Mouse (Mus musculus): ENCODE measurements around the gene 7530416G11Rik. TPM values are rescaled to one million over a fixed set of nuclear protein-coding genes. Genes with fewer than 3 reads are reported as not detected.

Gene 7530416G11Rik
- not detected in 2 replicates for total RNA-seq (2014; rRNA removed)
- not detected in 2 replicates for polyA plus RNA-seq (2015; fragmentation: Nextera tagmentation; extraction: Ambion mirVana)

DNA sequence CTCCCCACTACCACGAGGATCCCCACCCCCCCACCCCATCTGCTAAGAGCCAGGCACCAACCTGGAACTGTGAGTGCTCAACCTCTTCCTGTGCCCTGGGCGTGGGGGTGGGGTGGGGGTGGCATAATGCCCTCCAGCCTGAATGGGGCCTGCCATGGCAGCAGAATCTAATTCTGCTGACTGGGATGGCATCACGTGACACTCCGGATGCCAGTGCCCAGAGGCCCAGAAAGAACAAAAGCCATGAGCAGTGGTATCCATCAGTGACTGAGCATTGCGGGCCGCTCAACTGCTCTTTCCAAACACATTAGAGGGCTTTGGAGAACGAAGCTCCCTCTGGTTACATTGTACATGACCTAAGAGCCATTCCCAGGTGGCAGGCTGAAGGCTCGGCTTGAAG is at the start of gene 7530416G11Rik:
TSS of gene 7530416G11Rik (minus strand) at position 101 of the 400 bp plus-strand sequence.
- Histone ChIP-seq H3K4me3 (ENCODE audit: low read length) (no peak within 1 kb of the TSS), H3K9ac (replicated peaks; ENCODE audit: low read length) (no peak within 1 kb of the TSS), H3K4me1 (ENCODE audit: insufficient read depth, low read length) (0 out of 2 replicates have a peak, but pooled peaks cover 4% of the 10 kb centered on the region), H3K27me3 (ENCODE audit: insufficient read depth, low read length) (no peaks in the 10 kb centered on the region), H3K4me2 (ENCODE audit: low read depth, low read length) (no peak within 1 kb of the TSS), H3K36me3 (ENCODE audit: insufficient read depth, low read length) (no peaks in the 10 kb centered on the region), H3K27ac (no peak within 1 kb of the TSS), H3K9me3 (ENCODE audit: low read length) (no peaks in the 10 kb centered on the region)
- DNase-seq (ENCODE audit: low spot score), result no peak
- no peak for TF ChIP-seq CTCF (IDR thresholded peaks at IDR 0.05; ENCODE audit: low read depth)
- ATAC-seq, result 0 out of 2 replicates have a peak, but pooled peaks have one; percentile 27
- WGBS, result 64% methylated on average over 8 of the region's 8 CpGs

DNA sequence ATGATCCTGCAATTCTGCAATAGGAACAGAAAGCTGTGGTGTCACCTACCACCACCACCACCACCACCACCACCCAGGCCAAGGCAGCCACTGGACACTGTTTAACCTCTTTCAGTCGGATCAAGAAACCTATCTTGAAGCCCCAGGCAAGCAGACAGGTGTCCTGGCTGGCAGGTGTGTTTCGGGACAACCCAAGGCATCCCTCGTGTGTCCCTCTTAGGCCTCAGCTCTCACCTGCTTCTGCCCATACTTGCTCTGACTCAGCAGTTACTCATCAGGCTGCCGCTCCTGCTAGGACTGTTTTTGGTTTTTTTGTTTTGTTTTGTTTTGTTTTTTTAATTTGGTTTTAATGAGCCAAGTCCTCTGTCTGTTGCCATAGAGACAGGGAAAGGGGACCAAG is 43.5 kb upstream of the 7530416G11Rik start:
- no peak overlapping the region for H3K4me3 ChIP-seq (ENCODE audit: low read length)
- ATAC-seq, result no peak
- no peak for TF ChIP-seq CTCF (IDR thresholded peaks at IDR 0.05; ENCODE audit: low read depth)

DNA sequence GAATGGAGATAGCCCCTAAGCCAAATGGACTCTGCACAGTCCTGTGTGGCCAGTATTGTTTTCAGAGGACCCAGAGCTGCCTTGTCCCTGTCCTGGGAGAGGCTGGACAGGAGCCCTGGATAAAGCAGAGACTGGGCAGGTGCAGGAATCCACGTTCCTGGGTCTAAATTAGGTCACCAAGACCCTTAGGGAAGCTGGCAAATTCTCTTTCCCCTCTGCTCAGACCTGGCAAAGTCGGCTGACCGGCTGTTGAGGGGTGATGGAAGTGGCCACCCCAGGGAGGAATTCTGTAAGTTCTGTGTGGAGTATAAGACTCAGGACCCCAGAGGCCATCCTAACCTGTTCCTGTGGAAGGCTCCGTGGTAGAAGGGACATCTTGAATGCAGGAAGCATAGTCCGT is 42.3 kb upstream of the 7530416G11Rik start:
- ATAC-seq (no peak), DNase-seq (ENCODE audit: low spot score) (no peak)
- no peak overlapping the region for H3K9ac ChIP-seq (replicated peaks; ENCODE audit: low read length)
- no peaks in the 10 kb centered on the region for H3K9me3 ChIP-seq (ENCODE audit: low read length)
- H3K27ac ChIP-seq, result no peak overlapping the region
- no peaks in the 10 kb centered on the region for H3K27me3 ChIP-seq (ENCODE audit: insufficient read depth, low read length)
- H3K4me1 ChIP-seq (ENCODE audit: insufficient read depth, low read length), result no peaks in the 10 kb centered on the region
- H3K36me3 ChIP-seq (ENCODE audit: insufficient read depth, low read length), result no peaks in the 10 kb centered on the region
- no peak overlapping the region for H3K4me3 ChIP-seq (ENCODE audit: low read length)
- no peak for TF ChIP-seq CTCF (IDR thresholded peaks at IDR 0.05; ENCODE audit: low read depth)
- H3K4me2 ChIP-seq (ENCODE audit: low read depth, low read length), result no peak overlapping the region
- 77% methylated on average over 5 of the region's 5 CpGs for WGBS

More for the DNA sequence above, 43.5 kb upstream of the 7530416G11Rik start:
- no peak overlapping the region for H3K4me2 ChIP-seq (ENCODE audit: low read depth, low read length)
- no peaks in the 10 kb centered on the region for H3K4me1 ChIP-seq (ENCODE audit: insufficient read depth, low read length)
- H3K9ac ChIP-seq (replicated peaks; ENCODE audit: low read length), result no peak overlapping the region
- H3K36me3 ChIP-seq (ENCODE audit: insufficient read depth, low read length), result no peaks in the 10 kb centered on the region
- no peaks in the 10 kb centered on the region for H3K9me3 ChIP-seq (ENCODE audit: low read length)
- H3K27me3 ChIP-seq (ENCODE audit: insufficient read depth, low read length), result no peaks in the 10 kb centered on the region
- 68% methylated on average over 4 of the region's 4 CpGs for WGBS
- DNase-seq (ENCODE audit: low spot score), result no peak
- no peak overlapping the region for H3K27ac ChIP-seq

DNA sequence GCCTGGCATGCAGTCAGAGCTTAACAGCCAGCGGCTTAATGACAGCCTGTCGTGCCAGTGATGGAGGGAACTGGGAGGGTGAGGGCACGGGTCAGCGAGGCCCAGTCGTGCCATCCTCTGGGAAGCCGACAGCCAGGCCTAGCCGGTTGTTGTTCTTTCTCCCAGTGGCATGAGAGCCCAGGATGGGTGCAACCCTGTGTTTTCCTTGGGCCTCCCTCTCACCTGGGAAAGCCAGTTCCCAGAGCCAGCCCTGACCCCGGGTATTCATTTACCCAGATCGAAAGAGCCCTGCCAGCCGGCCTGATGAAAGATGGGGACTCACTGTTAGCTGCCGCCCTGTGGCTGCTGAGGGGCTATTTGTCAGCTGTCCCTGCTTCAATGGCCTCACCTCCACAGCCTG is 35.1 kb upstream of the 7530416G11Rik start:
- Histone ChIP-seq H3K4me3 (ENCODE audit: low read length) (no peak overlapping the region), H3K9me3 (ENCODE audit: low read length) (no peaks in the 10 kb centered on the region), H3K36me3 (ENCODE audit: insufficient read depth, low read length) (no peaks in the 10 kb centered on the region), H3K27ac (no peak overlapping the region), H3K27me3 (ENCODE audit: insufficient read depth, low read length) (no peaks in the 10 kb centered on the region), H3K4me1 (ENCODE audit: insufficient read depth, low read length) (no peaks in the 10 kb centered on the region), H3K9ac (replicated peaks; ENCODE audit: low read length) (no peak overlapping the region), H3K4me2 (ENCODE audit: low read depth, low read length) (no peak overlapping the region)
- 34% methylated on average over 11 of the region's 11 CpGs for WGBS
- DNase-seq (ENCODE audit: low spot score) (peak; percentile 18), ATAC-seq (no peak)
- TF ChIP-seq CTCF (IDR thresholded peaks at IDR 0.05; ENCODE audit: low read depth), result peak; percentile 28; the same call in 1 of the 2 replicates

GRCm38 (mm10) chr15:85537151-85537550 is 34.1 kb upstream of the 7530416G11Rik start:
- H3K4me1 ChIP-seq (ENCODE audit: insufficient read depth, low read length), result no peaks in the 10 kb centered on the region
- no peak for TF ChIP-seq CTCF (IDR thresholded peaks at IDR 0.05; ENCODE audit: low read depth)
- no peak overlapping the region for H3K27ac ChIP-seq
- WGBS, result 85% methylated on average over 25 of the region's 25 CpGs
- no peaks in the 10 kb centered on the region for H3K36me3 ChIP-seq (ENCODE audit: insufficient read depth, low read length)
- ATAC-seq, result no peak
- H3K4me3 ChIP-seq (ENCODE audit: low read length), result no peak overlapping the region
- no peak overlapping the region for H3K9ac ChIP-seq (replicated peaks; ENCODE audit: low read length)
- H3K27me3 ChIP-seq (ENCODE audit: insufficient read depth, low read length), result no peaks in the 10 kb centered on the region
- no peaks in the 10 kb centered on the region for H3K9me3 ChIP-seq (ENCODE audit: low read length)
- DNase-seq (ENCODE audit: low spot score), result no peak
- no peak overlapping the region for H3K4me2 ChIP-seq (ENCODE audit: low read depth, low read length)

DNA sequence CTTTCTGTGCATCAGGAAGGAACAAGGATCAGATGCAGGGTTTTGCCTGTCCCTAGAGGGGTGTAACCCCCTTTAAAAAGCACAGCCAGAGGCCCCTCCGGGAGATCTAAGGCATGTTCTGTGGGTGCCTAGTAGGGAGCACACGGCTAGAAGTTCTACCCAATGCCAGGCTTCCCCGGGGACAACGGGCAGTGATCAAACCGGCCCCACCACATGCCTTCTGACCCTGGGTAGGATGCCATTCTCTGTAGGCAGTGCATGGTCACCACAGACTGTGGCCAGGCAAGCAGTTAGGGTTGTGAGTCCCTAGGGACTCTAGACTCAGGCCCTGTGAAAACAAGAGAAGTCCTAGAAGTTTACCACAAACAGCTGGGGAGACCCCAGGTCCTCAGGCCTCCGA is 31.6 kb upstream of the 7530416G11Rik start:
- TF ChIP-seq CTCF (IDR thresholded peaks at IDR 0.05; ENCODE audit: low read depth), result no peak
- Histone ChIP-seq H3K36me3 (ENCODE audit: insufficient read depth, low read length) (no peaks in the 10 kb centered on the region), H3K4me2 (ENCODE audit: low read depth, low read length) (no peak overlapping the region), H3K27ac (no peak overlapping the region), H3K9me3 (ENCODE audit: low read length) (no peaks in the 10 kb centered on the region), H3K4me3 (ENCODE audit: low read length) (no peak overlapping the region), H3K9ac (replicated peaks; ENCODE audit: low read length) (no peak overlapping the region), H3K27me3 (ENCODE audit: insufficient read depth, low read length) (no peaks in the 10 kb centered on the region), H3K4me1 (ENCODE audit: insufficient read depth, low read length) (no peaks in the 10 kb centered on the region)
- ATAC-seq (no peak), DNase-seq (ENCODE audit: low spot score) (no peak)
- 90% methylated on average over 6 of the region's 6 CpGs for WGBS

- Histone ChIP-seq H3K4me2 (ENCODE audit: low read depth, low read length) (no peak overlapping the region), H3K9me3 (ENCODE audit: low read length) (no peaks in the 10 kb centered on the region), H3K27ac (no peak overlapping the region), H3K4me3 (ENCODE audit: low read length) (no peak overlapping the region), H3K9ac (replicated peaks; ENCODE audit: low read length) (no peak overlapping the region), H3K27me3 (ENCODE audit: insufficient read depth, low read length) (no peaks in the 10 kb centered on the region), H3K4me1 (ENCODE audit: insufficient read depth, low read length) (no peaks in the 10 kb centered on the region), H3K36me3 (ENCODE audit: insufficient read depth, low read length) (no peaks in the 10 kb centered on the region)
- ATAC-seq, result no peak
- no peak for DNase-seq (ENCODE audit: low spot score)
- no peak for TF ChIP-seq CTCF (IDR thresholded peaks at IDR 0.05; ENCODE audit: low read depth)
- WGBS, result 61% methylated on average over 8 of the region's 8 CpGs
Observed at GRCm38 (mm10) chr15:85534215-85534614, 31.2 kb upstream of the 7530416G11Rik start.
